Mouse (Mus musculus): ENCODE data around the gene Hyal5. TPM values are rescaled to one million over a fixed set of nuclear protein-coding genes. Genes with fewer than 3 reads are reported as not detected.

Gene Hyal5
- polyA plus RNA-seq, 1 experiment from 2014 or later = not detected

DNA sequence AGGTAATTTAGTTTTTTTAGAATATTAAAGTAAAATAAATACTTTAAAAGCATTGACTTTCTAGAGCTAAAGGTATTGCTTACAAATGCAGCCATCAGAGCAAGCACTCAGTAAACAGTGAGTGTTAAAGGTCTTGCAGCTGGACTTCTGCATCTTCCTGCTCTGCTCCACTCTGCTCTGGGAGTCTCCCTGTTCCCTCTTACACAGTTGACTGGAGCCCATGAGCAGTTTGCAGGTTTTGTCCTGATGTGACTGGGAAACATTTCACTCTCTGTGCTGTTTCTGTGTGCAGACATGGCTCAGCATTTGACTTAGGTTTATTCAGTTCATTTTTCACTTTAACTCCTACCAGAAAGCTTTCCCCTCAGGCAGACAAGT is 52.9 kb downstream of the Hyal5 start:
- no peaks in the 10 kb centered on the region for H3K27me3 ChIP-seq (ENCODE audit: control insufficient read depth, insufficient read depth, low read depth, low read length)
- H3K4me3 ChIP-seq (ENCODE audit: low read length) = no peak overlapping the region
- no peaks in the 10 kb centered on the region for H3K4me1 ChIP-seq (replicated peaks; ENCODE audit: control insufficient read depth, insufficient read depth, low read length)
- no peaks in the 10 kb centered on the region for H3K36me3 ChIP-seq (ENCODE audit: control insufficient read depth, insufficient read depth, low read length)
- no peak for ATAC-seq (ENCODE audit: low read depth)
- H3K9me3 ChIP-seq (ENCODE audit: control insufficient read depth, low read length) = no peaks in the 10 kb centered on the region
- H3K27ac ChIP-seq (ENCODE audit: low read length) = no peak overlapping the region
- no peak overlapping the region for H3K9ac ChIP-seq (ENCODE audit: low read length)
- no peak overlapping the region for H3K4me2 ChIP-seq (ENCODE audit: low read depth, low read length)

DNA sequence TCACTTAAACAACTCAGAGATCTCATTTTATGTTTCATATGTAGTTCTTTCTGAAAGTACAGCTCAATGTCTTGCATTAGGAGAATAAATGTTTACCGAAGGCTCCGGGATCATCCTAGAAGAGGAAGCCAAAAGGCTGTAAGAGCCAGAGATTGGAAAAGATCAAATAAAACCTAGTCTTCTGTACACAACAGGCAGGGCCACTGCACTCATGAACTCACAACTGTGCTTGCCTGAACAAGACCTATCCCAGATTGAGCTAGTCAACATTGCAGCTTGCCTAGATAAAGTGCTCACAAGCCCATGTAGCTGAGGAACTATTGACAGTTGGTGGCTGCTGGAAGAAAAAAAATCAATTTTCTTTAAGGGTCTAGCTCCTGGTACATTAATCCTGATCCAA is 55.8 kb downstream of the Hyal5 start:
- Histone ChIP-seq H3K27me3 (ENCODE audit: control insufficient read depth, insufficient read depth, low read depth, low read length) (no peaks in the 10 kb centered on the region), H3K9me3 (ENCODE audit: control insufficient read depth, low read length) (no peaks in the 10 kb centered on the region), H3K36me3 (ENCODE audit: control insufficient read depth, insufficient read depth, low read length) (no peaks in the 10 kb centered on the region), H3K27ac (ENCODE audit: low read length) (no peak overlapping the region), H3K9ac (ENCODE audit: low read length) (no peak overlapping the region), H3K4me1 (replicated peaks; ENCODE audit: control insufficient read depth, insufficient read depth, low read length) (no peaks in the 10 kb centered on the region), H3K4me2 (ENCODE audit: low read depth, low read length) (no peak overlapping the region), H3K4me3 (ENCODE audit: low read length) (no peak overlapping the region)
- 75% methylated on average over 2 of the region's 2 CpGs for WGBS
- ATAC-seq (ENCODE audit: low read depth) = no peak

DNA sequence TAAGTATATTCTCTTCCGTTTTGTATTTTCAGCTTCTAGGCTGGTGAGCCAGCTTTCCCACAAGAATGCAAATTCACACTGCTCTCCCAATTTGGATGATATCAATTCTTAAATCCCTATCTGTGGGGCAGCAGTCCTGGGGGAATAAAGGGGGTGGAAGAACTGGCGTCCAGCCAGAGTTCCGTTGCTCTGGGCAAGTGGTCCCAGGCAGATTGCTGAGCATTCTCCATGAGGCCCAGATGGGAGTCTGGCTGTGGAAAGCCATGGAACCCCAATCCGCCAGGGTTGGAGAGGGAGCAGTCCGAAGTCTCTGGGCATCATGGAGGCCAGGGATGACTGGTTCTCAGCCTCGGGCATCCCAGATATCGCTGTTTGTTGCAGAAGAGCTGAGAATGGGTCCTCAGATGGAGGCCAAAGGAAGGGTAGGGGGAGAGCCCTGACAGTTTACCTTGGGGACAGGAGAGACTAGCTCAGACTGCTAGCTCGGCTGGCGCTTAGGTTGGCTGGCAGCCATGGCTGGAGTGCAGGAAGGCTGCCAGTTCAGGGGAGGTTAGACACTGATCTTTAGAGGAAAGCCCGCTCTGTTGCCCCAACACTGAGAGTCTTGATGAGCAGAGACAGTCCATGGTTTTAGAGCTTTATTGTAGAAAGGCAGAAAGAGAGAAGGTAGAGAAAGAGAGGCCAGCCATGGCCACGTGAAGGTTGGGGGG is 67.4 kb downstream of the Hyal5 start:
- no peak overlapping the region for H3K4me2 ChIP-seq (ENCODE audit: low read depth, low read length)
- no peaks in the 10 kb centered on the region for H3K4me1 ChIP-seq (replicated peaks; ENCODE audit: control insufficient read depth, insufficient read depth, low read length)
- H3K27ac ChIP-seq (ENCODE audit: low read length) = no peak overlapping the region
- no peaks in the 10 kb centered on the region for H3K9me3 ChIP-seq (ENCODE audit: control insufficient read depth, low read length)
- no peaks in the 10 kb centered on the region for H3K36me3 ChIP-seq (ENCODE audit: control insufficient read depth, insufficient read depth, low read length)
- no peak overlapping the region for H3K9ac ChIP-seq (ENCODE audit: low read length)
- H3K27me3 ChIP-seq (ENCODE audit: control insufficient read depth, insufficient read depth, low read depth, low read length) = no peaks in the 10 kb centered on the region
- ATAC-seq (ENCODE audit: low read depth) = no peak
- 83% methylated on average over 11 of the region's 11 CpGs for WGBS
- H3K4me3 ChIP-seq (ENCODE audit: low read length) = no peak overlapping the region

Other genes with a start within 250 kb of the Hyal5 start
- 53.6 and 67.9 TPM in 2 replicates for gene Wasl, start 193.0 kb upstream of the Hyal5 start, polyA plus RNA-seq (2015; fragmentation: Nextera tagmentation; extraction: Ambion mirVana)
- gene Hyal6, start 124.8 kb upstream of the Hyal5 start, polyA plus RNA-seq (2015; fragmentation: Nextera tagmentation; extraction: Ambion mirVana) = not detected in 2 replicates
- gene Hyal4, start 109.7 kb upstream of the Hyal5 start, polyA plus RNA-seq (2015; fragmentation: Nextera tagmentation; extraction: Ambion mirVana) = not detected in 2 replicates
- not detected in 2 replicates for gene Spam1, start 66.8 kb upstream of the Hyal5 start, polyA plus RNA-seq (2015; fragmentation: Nextera tagmentation; extraction: Ambion mirVana)
- gene Tmem229a, start 98.3 kb downstream of the Hyal5 start, polyA plus RNA-seq (2015; fragmentation: Nextera tagmentation; extraction: Ambion mirVana) = 0.06 TPM in 2 replicates